Mouse (Mus musculus) midbrain, embryonic 13.5 days (tissue): ENCODE results near the gene Hist2h3c1. TPM values are rescaled to one million over a fixed set of nuclear protein-coding genes. Genes with fewer than 3 reads are reported as not detected.

Source experiments
- ATAC-seq: fragments of 200-750 bp; cut with Nextera tagmentation; 2 replicates; pipeline ENCODE4 v1.8.0; 2017; ENCODE audit warnings: mild to moderate bottlenecking, moderate TSS enrichment, moderate library complexity
- H3K27ac ChIP-seq: fragments of 300-500 bp; sonication (generic); 2 replicates; pipeline ENCODE4 v1.5.1; 2015; ENCODE audit warnings: inconsistent platforms, mild to moderate bottlenecking, moderate library complexity
- H3K27me3 ChIP-seq: fragments of 300-500 bp; sonication (generic); 2 replicates; pipeline ENCODE4 v1.6.1; 2015; ENCODE audit warnings: mild to moderate bottlenecking, inconsistent platforms
- H3K36me3 ChIP-seq: fragments of 300-500 bp; sonication (generic); 2 replicates; pipeline ENCODE4 v1.6.1; 2015; ENCODE audit warnings: mild to moderate bottlenecking, inconsistent platforms
- H3K4me1 ChIP-seq: fragments of 300-500 bp; sonication (generic); replicated peaks from 2 replicates; pipeline ENCODE4 v1.6.1; 2015; ENCODE audit warnings: inconsistent platforms
- H3K4me2 ChIP-seq: fragments of 300-500 bp; sonication (generic); replicated peaks from 2 replicates; pipeline ENCODE4 v1.6.1; 2015; ENCODE audit warnings: moderate library complexity, mild to moderate bottlenecking, inconsistent platforms
- H3K4me3 ChIP-seq: fragments of 300-500 bp; sonication (generic); replicated peaks from 2 replicates; pipeline ENCODE4 v1.5.1; 2015; ENCODE audit warnings: mild to moderate bottlenecking, inconsistent platforms
- H3K9ac ChIP-seq: fragments of 300-500 bp; sonication (generic); replicated peaks from 2 replicates; pipeline ENCODE4 v1.6.1; 2015; ENCODE audit warnings: mild to moderate bottlenecking, inconsistent platforms
- H3K9me3 ChIP-seq: fragments of 300-500 bp; sonication (generic); 2 replicates; pipeline ENCODE4 v1.6.1; 2016; ENCODE audit warnings: mild to moderate bottlenecking, inconsistent platforms
- WGBS: fragments of 180-500 bp; shearing (Covaris S2); methylation state at CpG from one replicate; pipeline ENCODE4 v1.1.7; 2015; 5-methylcytosine and 5-hydroxymethylcytosine counted together
- polyA plus RNA-seq: library from polyadenylated mRNA; unstranded; fragments of >200 nt; fragmentation: Nextera tagmentation; extraction: Ambion mirVana; gene quantifications from 2 replicates; pipeline ENCODE4 v1.2.1, GENCODE M21; 2015

Gene Hist2h3c1
- polyA plus RNA-seq, 1 experiment from 2014 or later: 0.34 TPM

DNA sequence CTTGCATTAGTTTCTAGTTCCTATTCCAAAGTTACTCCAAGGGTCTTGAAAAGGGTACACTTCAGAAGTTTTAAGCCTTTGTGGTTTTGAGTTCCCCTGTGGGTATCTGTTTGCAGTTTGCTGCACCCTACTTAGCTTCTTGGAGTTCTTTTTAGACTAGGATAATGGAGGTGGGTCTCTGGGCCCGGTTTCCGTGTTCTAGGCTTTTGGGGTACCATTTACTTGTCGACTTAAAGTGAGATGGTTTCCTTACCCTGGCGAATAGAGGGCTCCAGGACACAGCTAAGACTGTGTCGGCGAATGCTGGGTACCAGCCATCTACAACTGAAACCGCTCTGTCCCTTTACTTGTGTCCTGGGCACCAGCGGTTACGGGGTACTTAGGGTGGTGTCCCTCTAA is 24.8 kb upstream of the Hist2h3c1 start:
- peak overlapping the region; percentile 67 for H3K4me3 ChIP-seq
- H3K9ac ChIP-seq: peak overlapping the region; percentile 82
- H3K9me3 ChIP-seq: no peaks in the 10 kb centered on the region
- peaks cover 50% of the 10 kb centered on the region for H3K4me1 ChIP-seq
- no peaks in the 10 kb centered on the region for H3K36me3 ChIP-seq
- peak overlapping the region; percentile 86 for H3K4me2 ChIP-seq
- no peak for ATAC-seq
- peak overlapping the region; percentile 96 for H3K27ac ChIP-seq
- H3K27me3 ChIP-seq: 0 out of 2 replicates have a peak, but pooled peaks cover 4% of the 10 kb centered on the region
- 13% methylated on average over 9 of the region's 9 CpGs for WGBS

- peaks cover 50% of the 10 kb centered on the region for H3K4me1 ChIP-seq
- H3K27me3 ChIP-seq: no peaks in the 10 kb centered on the region
- ATAC-seq: no peak
- H3K27ac ChIP-seq: no peak overlapping the region
- H3K9me3 ChIP-seq: no peaks in the 10 kb centered on the region
- no peak overlapping the region for H3K9ac ChIP-seq
- 86% methylated on average over 4 of the region's 4 CpGs for WGBS
- no peaks in the 10 kb centered on the region for H3K36me3 ChIP-seq
- H3K4me3 ChIP-seq: no peak overlapping the region
- H3K4me2 ChIP-seq: peak overlapping the region; percentile 13
Observed at GRCm38 (mm10) chr3:96222774-96223173, 23.7 kb upstream of the Hist2h3c1 start.

- no peak overlapping the region for H3K9ac ChIP-seq
- no peaks in the 10 kb centered on the region for H3K9me3 ChIP-seq
- H3K36me3 ChIP-seq: no peaks in the 10 kb centered on the region
- H3K27ac ChIP-seq: no peak overlapping the region
- H3K4me2 ChIP-seq: no peak overlapping the region
- 10% methylated on average over 2 of the region's 2 CpGs for WGBS
- no peak overlapping the region for H3K4me3 ChIP-seq
- H3K4me1 ChIP-seq: peaks cover 43% of the 10 kb centered on the region
- no peaks in the 10 kb centered on the region for H3K27me3 ChIP-seq
- no peak for ATAC-seq
Observed at GRCm38 (mm10) chr3:96225421-96225820, 21.1 kb upstream of the Hist2h3c1 start.

- no peak overlapping the region for H3K9ac ChIP-seq
- ATAC-seq: no peak
- 79% methylated on average over 8 of the region's 8 CpGs for WGBS
Observed at GRCm38 (mm10) chr3:96226695-96227648, 19.5 kb upstream of the Hist2h3c1 start.

GRCm38 (mm10) chr3:96228828-96229227 is 17.7 kb upstream of the Hist2h3c1 start:
- no peak overlapping the region for H3K9ac ChIP-seq
- no peak overlapping the region for H3K4me3 ChIP-seq
- H3K4me1 ChIP-seq: peaks cover 16% of the 10 kb centered on the region; the same call in 1 of the 2 replicates
- H3K36me3 ChIP-seq: no peaks in the 10 kb centered on the region
- 65% methylated on average over 2 of the region's 2 CpGs for WGBS
- no peak overlapping the region for H3K27ac ChIP-seq
- no peaks in the 10 kb centered on the region for H3K9me3 ChIP-seq
- ATAC-seq: no peak
- H3K4me2 ChIP-seq: no peak overlapping the region
- no peaks in the 10 kb centered on the region for H3K27me3 ChIP-seq

More at GRCm38 (mm10) chr3:96226695-96227648, 19.5 kb upstream of the Hist2h3c1 start:
- Histone ChIP-seq H3K27ac (no peak overlapping the region), H3K36me3 (no peaks in the 10 kb centered on the region), H3K9me3 (no peaks in the 10 kb centered on the region), H3K4me1 (peaks cover 32% of the 10 kb centered on the region), H3K4me2 (no peak overlapping the region), H3K27me3 (no peaks in the 10 kb centered on the region), H3K4me3 (no peak overlapping the region)

DNA sequence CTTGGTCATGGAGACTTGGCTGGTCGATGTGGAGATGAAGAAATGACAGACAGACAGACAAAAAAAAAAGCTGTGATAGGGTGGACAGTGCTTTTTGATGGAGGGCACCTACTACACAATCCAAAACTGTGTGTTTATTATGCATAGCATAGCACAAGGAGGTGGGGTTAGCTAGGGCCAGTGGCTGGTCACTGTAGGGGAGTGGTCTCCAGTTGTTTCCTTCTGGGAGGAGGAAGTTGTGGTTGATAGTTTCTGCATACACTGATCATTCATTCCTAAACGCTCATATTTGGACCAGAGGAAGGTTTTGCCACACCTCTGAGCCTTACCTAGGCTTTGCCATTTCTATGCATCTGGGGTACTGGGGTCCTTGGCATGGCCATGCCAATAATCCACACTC is 16.1 kb upstream of the Hist2h3c1 start:
- no peak for ATAC-seq
- H3K4me2 ChIP-seq: no peak overlapping the region
- 0 out of 2 replicates have a peak, but pooled peaks cover 5% of the 10 kb centered on the region for H3K4me1 ChIP-seq
- no peak overlapping the region for H3K27ac ChIP-seq
- no peaks in the 10 kb centered on the region for H3K36me3 ChIP-seq
- H3K4me3 ChIP-seq: no peak overlapping the region
- no peaks in the 10 kb centered on the region for H3K27me3 ChIP-seq
- 82% methylated on average over 2 of the region's 2 CpGs for WGBS
- no peak overlapping the region for H3K9ac ChIP-seq
- no peaks in the 10 kb centered on the region for H3K9me3 ChIP-seq

GRCm38 (mm10) chr3:96230910-96231757 is 15.4 kb upstream of the Hist2h3c1 start:
- H3K27ac ChIP-seq: no peak overlapping the region
- no peak overlapping the region for H3K9ac ChIP-seq
- 84% methylated on average over 4 of the region's 4 CpGs for WGBS
- no peaks in the 10 kb centered on the region for H3K27me3 ChIP-seq
- no peak for ATAC-seq
- H3K4me1 ChIP-seq: 0 out of 2 replicates have a peak, but pooled peaks cover under 1% of the 10 kb centered on the region
- no peak overlapping the region for H3K4me2 ChIP-seq
- H3K4me3 ChIP-seq: no peak overlapping the region
- H3K36me3 ChIP-seq: no peaks in the 10 kb centered on the region
- H3K9me3 ChIP-seq: no peaks in the 10 kb centered on the region

- no peak for ATAC-seq
- Histone ChIP-seq H3K4me1 (peaks cover 1% of the 10 kb centered on the region), H3K27ac (no peak overlapping the region), H3K27me3 (no peaks in the 10 kb centered on the region), H3K9ac (no peak overlapping the region), H3K9me3 (no peaks in the 10 kb centered on the region), H3K36me3 (no peaks in the 10 kb centered on the region), H3K4me3 (no peak overlapping the region), H3K4me2 (no peak overlapping the region)
- WGBS: 61% methylated on average over 2 of the region's 2 CpGs
Observed at GRCm38 (mm10) chr3:96231758-96232120, 14.7 kb upstream of the Hist2h3c1 start.

DNA sequence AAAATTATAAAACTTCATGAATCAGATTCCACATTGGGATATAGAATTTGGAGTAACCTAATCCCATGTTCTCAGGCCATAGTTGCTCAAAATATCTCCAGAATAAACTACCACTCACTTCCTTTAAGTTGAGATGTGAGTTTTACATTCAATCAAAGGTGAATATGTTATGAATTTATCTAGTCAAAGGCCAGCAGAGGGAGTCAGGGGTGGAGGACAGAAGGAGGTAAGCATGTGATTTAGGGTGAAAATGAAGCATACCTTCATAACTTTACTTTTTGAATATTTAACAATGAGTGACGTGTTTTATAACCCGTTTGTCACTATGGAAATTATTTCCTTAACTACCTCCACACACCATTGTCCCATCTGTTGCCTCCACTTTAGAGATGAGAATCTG is 11.6 kb upstream of the Hist2h3c1 start:
- H3K9ac ChIP-seq: no peak overlapping the region
- WGBS: 97% methylated on average over 2 of the region's 2 CpGs
- no peak overlapping the region for H3K4me2 ChIP-seq
- no peak overlapping the region for H3K27ac ChIP-seq
- no peak overlapping the region for H3K4me3 ChIP-seq
- no peaks in the 10 kb centered on the region for H3K27me3 ChIP-seq
- H3K36me3 ChIP-seq: no peaks in the 10 kb centered on the region
- no peaks in the 10 kb centered on the region for H3K9me3 ChIP-seq
- H3K4me1 ChIP-seq: peaks cover 17% of the 10 kb centered on the region
- ATAC-seq: no peak

- no peak overlapping the region for H3K9ac ChIP-seq
- 80% methylated on average over 3 of the region's 3 CpGs for WGBS
- H3K4me1 ChIP-seq: peaks cover 20% of the 10 kb centered on the region
- no peak overlapping the region for H3K4me2 ChIP-seq
- no peaks in the 10 kb centered on the region for H3K36me3 ChIP-seq
- no peak for ATAC-seq
- no peaks in the 10 kb centered on the region for H3K9me3 ChIP-seq
- H3K27me3 ChIP-seq: no peaks in the 10 kb centered on the region
- H3K27ac ChIP-seq: no peak overlapping the region
- H3K4me3 ChIP-seq: no peak overlapping the region
Observed at GRCm38 (mm10) chr3:96235836-96236235, 10.6 kb upstream of the Hist2h3c1 start.

- Histone ChIP-seq H3K9me3 (no peaks in the 10 kb centered on the region), H3K27me3 (no peaks in the 10 kb centered on the region), H3K9ac (peak overlapping the region; percentile 54; the same call in 1 of the 2 replicates), H3K4me2 (peak overlapping the region; percentile 57), H3K36me3 (no peaks in the 10 kb centered on the region), H3K4me1 (peaks cover 24% of the 10 kb centered on the region), H3K27ac (no peak overlapping the region), H3K4me3 (peak overlapping the region; percentile 40; the same call in 1 of the 2 replicates)
- ATAC-seq: no peak
- 85% methylated on average over 4 of the region's 4 CpGs for WGBS
Observed at GRCm38 (mm10) chr3:96236834-96237334, 9.6 kb upstream of the Hist2h3c1 start.
